Mouse (Mus musculus) limb, embryonic 14.5 days (tissue): Measurements from ENCODE around the gene Tsfm. TPM values are rescaled to one million over a fixed set of nuclear protein-coding genes. Genes with fewer than 3 reads are reported as not detected.

Source experiments
- ATAC-seq: fragments of 200-750 bp; cut with Nextera tagmentation; 2 replicates; pipeline ENCODE4 v1.8.0; 2017; ENCODE audit warnings: low read depth, moderate number of reproducible peaks, moderate TSS enrichment; ENCODE audit not compliant: low FRiP score
- DNase-seq: peaks from one replicate; pipeline ENCODE4 v3.0.0-alpha.2; 2015; ENCODE audit warnings: low spot score
- H3K27ac ChIP-seq: fragments of 300-500 bp; sonication (generic); replicated peaks from 2 replicates; pipeline ENCODE4 v1.5.1; 2014; ENCODE audit warnings: low read depth, mild to moderate bottlenecking, low read length, moderate library complexity, mixed read lengths
- H3K27me3 ChIP-seq: fragments of 300-500 bp; sonication (generic); 2 replicates; pipeline ENCODE4 v1.6.1; 2014; ENCODE audit warnings: low read length, mixed read lengths; ENCODE audit not compliant: control insufficient read depth, insufficient read depth
- H3K36me3 ChIP-seq: fragments of 300-500 bp; sonication (generic); 2 replicates; pipeline ENCODE4 v1.6.1; 2014; ENCODE audit warnings: mild to moderate bottlenecking, low read length, moderate library complexity, mixed read lengths; ENCODE audit not compliant: control insufficient read depth, insufficient read depth
- H3K4me1 ChIP-seq: fragments of 300-500 bp; sonication (generic); 2 replicates; pipeline ENCODE4 v1.6.1; 2014; ENCODE audit warnings: antibody characterized with exemption, low read length, mixed read lengths; ENCODE audit not compliant: control insufficient read depth, insufficient read depth
- H3K4me2 ChIP-seq: fragments of 300-500 bp; sonication (generic); replicated peaks from 2 replicates; pipeline ENCODE4 v1.6.1; 2014; ENCODE audit warnings: low read depth, mild to moderate bottlenecking, low read length, moderate library complexity; ENCODE audit not compliant: severe bottlenecking
- H3K4me3 ChIP-seq: fragments of 300-500 bp; sonication (generic); replicated peaks from 2 replicates; pipeline ENCODE4 v1.5.1; 2014; ENCODE audit warnings: low read length
- H3K9ac ChIP-seq: fragments of 300-500 bp; sonication (generic); 2 replicates; pipeline ENCODE4 v1.6.1; 2014; ENCODE audit warnings: mild to moderate bottlenecking, low read depth, low read length, moderate library complexity; ENCODE audit not compliant: severe bottlenecking
- H3K9me3 ChIP-seq: fragments of 300-500 bp; sonication (generic); 2 replicates; pipeline ENCODE4 v1.6.1; 2016; ENCODE audit warnings: low read length; ENCODE audit not compliant: control insufficient read depth
- POLR2A ChIP-seq: fragments of 200-500 bp; IDR thresholded peaks from 2 replicates; pipeline ENCODE4 v1.8.0; 2012; ENCODE audit warnings: inconsistent platforms, mild to moderate bottlenecking, moderate library complexity, borderline replicate concordance; ENCODE audit not compliant: insufficient read depth, insufficient read length; ENCODE audit errors: extremely low read depth
- WGBS: fragments of 180-500 bp; shearing (Covaris S2); extraction: QIAGEN DNeasy Blood & Tissue Kit; methylation state at CpG from one replicate; pipeline ENCODE4 v1.1.7; 2014; 5-methylcytosine and 5-hydroxymethylcytosine counted together
- polyA plus RNA-seq, 2 experiments: library from polyadenylated mRNA; depleted of rRNA in 1 of 2; stranded (reverse) in 1 of 2; unstranded in 1 of 2; fragments of >200 nt; fragmentation: Nextera tagmentation in 1 of 2; extraction: Ambion mirVana in 1 of 2; gene quantifications; 2 replicates each; pipeline versions ENCODE4 v1.2.1 to v1.2.3; 2012 to 2014

Gene Tsfm
- polyA plus RNA-seq, 2 experiments: 55.8 to 65.2 TPM

DNA sequence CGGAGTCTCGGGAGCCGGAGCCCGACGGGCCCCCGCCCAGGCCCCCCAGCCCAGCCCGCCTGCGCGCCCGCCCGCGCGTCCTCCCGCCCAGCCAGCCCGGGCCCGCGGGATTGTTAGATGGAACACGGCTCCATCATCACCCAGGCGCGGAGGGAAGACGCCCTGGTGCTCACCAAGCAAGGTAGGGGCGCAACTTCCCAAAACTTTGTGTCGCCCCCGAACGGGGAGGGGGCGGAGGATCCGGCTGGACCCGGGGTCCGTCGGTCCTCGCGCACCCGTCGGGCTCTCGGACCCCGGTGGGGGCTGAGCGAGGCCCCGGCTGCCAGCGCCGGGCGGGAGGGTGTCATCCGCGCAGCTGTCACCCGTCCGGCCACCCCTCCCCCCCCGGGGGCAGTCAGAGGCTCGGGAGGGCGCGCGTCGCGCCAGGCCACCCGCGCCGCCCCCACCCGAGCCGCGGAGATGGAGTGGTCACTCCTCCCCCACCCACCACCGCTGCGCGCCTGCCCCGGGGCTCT lies 51.5 kb downstream of the Tsfm start:
- WGBS: 0% methylated on average over 3 of the region's 62 CpGs
- Histone ChIP-seq H3K4me3 (peak overlapping the region; percentile 97), H3K4me2 (peak overlapping the region; percentile 98), H3K9me3 (no peaks in the 10 kb centered on the region), H3K4me1 (peaks cover 41% of the 10 kb centered on the region), H3K36me3 (peaks cover 19% of the 10 kb centered on the region), H3K27me3 (no peaks in the 10 kb centered on the region), H3K9ac (peak overlapping the region; percentile 99), H3K27ac (peak overlapping the region; percentile 99)
- TF ChIP-seq POLR2A: no peak
- DNase-seq (no peak), ATAC-seq (no peak; the same call in 1 of the 2 replicates)

GRCm38 (mm10) chr10:126978277-126978994 lies 52.2 kb downstream of the Tsfm start, which contains the start of gene Ctdsp2:
Gene Ctdsp2 (plus strand): TSS chr10:126978717.
- Histone ChIP-seq H3K4me2 (peak within 1 kb of the TSS; percentile 98), H3K9me3 (no peaks in the 10 kb centered on the region), H3K36me3 (peaks cover 12% of the 10 kb centered on the region), H3K27me3 (no peaks in the 10 kb centered on the region), H3K4me3 (peak within 1 kb of the TSS; percentile 97), H3K9ac (peak within 1 kb of the TSS; percentile 99), H3K27ac (peak within 1 kb of the TSS; percentile 99), H3K4me1 (peaks cover 34% of the 10 kb centered on the region)
- DNase-seq (peak; percentile 100), ATAC-seq (peak; percentile 94)
- TF ChIP-seq POLR2A: peak; percentile 68; the same call in 1 of the 2 replicates
- WGBS: under 1% methylated on average over 44 of the region's 56 CpGs

DNA sequence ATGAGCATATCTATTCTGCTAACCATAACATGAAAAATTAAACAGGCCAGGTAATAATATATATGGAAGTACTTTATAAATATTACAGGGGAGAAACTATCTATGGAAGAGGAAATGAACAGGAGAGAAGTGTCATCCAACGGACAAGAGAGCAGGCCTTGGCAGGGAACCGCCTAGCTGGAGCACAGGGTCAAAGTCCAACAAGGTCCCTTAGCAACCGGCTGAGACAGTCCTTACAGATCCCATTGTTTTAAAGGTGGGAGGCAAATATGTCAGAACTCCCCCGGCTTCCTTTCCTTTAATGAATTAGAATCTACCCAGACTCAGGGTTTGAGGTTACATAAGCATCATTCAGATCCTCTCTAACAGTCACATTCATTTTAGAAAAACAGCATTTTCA lies 53.6 kb downstream of the Tsfm start:
- no peak for TF ChIP-seq POLR2A
- WGBS: 66% methylated on average over 4 of the region's 4 CpGs
- H3K4me1 ChIP-seq: peaks cover 32% of the 10 kb centered on the region
- H3K4me2 ChIP-seq: no peak overlapping the region
- H3K27me3 ChIP-seq: no peaks in the 10 kb centered on the region
- H3K27ac ChIP-seq: no peak overlapping the region
- ATAC-seq: no peak
- H3K4me3 ChIP-seq: no peak overlapping the region
- H3K9me3 ChIP-seq: no peaks in the 10 kb centered on the region
- DNase-seq: no peak
- peaks cover 7% of the 10 kb centered on the region; the same call in 1 of the 2 replicates for H3K36me3 ChIP-seq
- no peak overlapping the region for H3K9ac ChIP-seq

GRCm38 (mm10) chr10:126975706-126976105 lies 54.9 kb downstream of the Tsfm start:
- Histone ChIP-seq H3K27ac (no peak overlapping the region), H3K4me1 (peaks cover 29% of the 10 kb centered on the region), H3K9ac (no peak overlapping the region), H3K4me3 (no peak overlapping the region), H3K4me2 (no peak overlapping the region), H3K9me3 (no peaks in the 10 kb centered on the region), H3K27me3 (no peaks in the 10 kb centered on the region), H3K36me3 (peaks cover 5% of the 10 kb centered on the region; the same call in 1 of the 2 replicates)
- ATAC-seq (no peak), DNase-seq (no peak)
- TF ChIP-seq POLR2A: no peak
- 71% methylated on average over 6 of the region's 6 CpGs for WGBS

- ATAC-seq: no peak
- H3K4me2 ChIP-seq: no peak overlapping the region; the same call in 1 of the 2 replicates
Measured at GRCm38 (mm10) chr10:126972988-126973387, 57.7 kb downstream of the Tsfm start.

More at GRCm38 (mm10) chr10:126972988-126973387, 57.7 kb downstream of the Tsfm start:
- TF ChIP-seq POLR2A: no peak
- Histone ChIP-seq H3K4me1 (peaks cover 28% of the 10 kb centered on the region), H3K27me3 (no peaks in the 10 kb centered on the region), H3K27ac (peak overlapping the region; percentile 71), H3K36me3 (no peaks in the 10 kb centered on the region), H3K9me3 (no peaks in the 10 kb centered on the region), H3K9ac (no peak overlapping the region), H3K4me3 (no peak overlapping the region)
- WGBS: 16% methylated on average over 7 of the region's 7 CpGs
- no peak for DNase-seq
